Mouse (Mus musculus): ENCODE measurements around the gene Tomm34. TPM values are rescaled to one million over a fixed set of nuclear protein-coding genes. Genes with fewer than 3 reads are reported as not detected.

The Tomm34 gene
- polyA plus RNA-seq, 1 experiment from 2014 or later = 61.0 TPM

DNA sequence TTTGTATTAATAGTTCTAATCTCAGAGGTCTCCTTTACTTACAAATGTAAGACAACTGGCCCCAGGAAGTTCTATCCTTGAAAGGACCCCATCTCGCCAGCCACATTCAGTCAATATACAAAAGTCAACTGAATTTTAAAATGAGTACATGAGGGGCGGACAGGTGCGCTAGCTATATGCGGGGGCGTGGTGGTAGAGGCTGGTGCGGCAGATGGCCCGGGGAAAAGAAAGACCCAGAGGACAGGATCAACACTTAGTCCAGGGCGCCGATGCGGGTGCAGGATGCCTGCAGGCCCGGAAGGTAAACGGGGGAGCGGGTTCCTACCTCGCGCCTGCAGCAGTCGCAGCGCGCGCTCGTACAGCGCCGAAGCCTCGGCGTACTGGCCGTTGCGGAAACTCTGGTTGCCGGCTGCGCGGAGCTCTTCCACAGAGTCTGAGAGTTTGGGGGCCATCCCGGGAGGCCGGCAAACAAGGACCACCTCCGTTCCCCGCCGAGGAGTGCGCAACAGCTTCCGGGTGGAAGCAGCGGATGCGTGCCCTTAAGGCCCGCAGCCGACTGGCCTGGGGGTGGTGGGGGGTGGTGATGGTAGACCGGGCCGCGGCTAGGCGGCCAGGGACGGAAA, 716 bp downstream of the Tomm34 start, which contains the start of gene Stk4:
TSS of gene Stk4 (plus strand) at position 181 of the 623 bp plus-strand sequence.
- H3K4me3 ChIP-seq (replicated peaks; ENCODE audit: low read length) = peak within 1 kb of the TSS; percentile 96
- under 1% methylated on average over 45 of the region's 45 CpGs for WGBS
- H3K9me3 ChIP-seq (ENCODE audit: control insufficient read depth, low read length) = no peaks in the 10 kb centered on the region

DNA sequence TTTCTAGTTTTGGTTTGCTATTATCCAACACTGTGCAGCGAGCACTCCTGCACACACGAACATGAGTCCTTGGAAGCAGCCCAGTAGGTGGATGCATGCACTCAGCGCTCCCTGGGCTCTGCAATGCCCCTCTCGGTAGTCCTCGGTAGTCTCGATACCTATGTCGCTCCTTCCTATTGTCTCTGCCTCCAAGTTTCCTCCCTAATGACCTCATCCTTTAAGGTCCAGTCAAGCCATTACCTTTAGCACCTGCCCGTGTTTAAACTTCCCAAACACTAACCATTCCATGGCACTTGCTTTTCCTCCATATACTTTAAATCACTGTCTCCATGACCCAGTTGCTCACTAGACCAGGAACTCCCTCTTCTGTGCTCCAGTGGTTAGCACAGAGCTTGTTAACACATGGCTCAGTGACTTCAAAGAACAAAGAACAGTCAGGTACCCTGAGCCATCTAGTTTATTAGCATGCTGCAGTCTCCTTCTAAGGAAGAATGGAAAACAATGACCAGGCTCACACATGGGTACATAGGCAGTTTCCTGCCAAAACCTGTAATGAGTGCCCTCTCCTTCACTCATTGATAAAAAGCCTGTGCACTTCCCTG, 11.2 kb downstream of the Tomm34 start:
- H3K36me3 ChIP-seq (ENCODE audit: control insufficient read depth, insufficient read depth) = peaks cover 31% of the 10 kb centered on the region
- 92% methylated on average over 8 of the region's 8 CpGs for WGBS
- no peak overlapping the region for H3K4me2 ChIP-seq (ENCODE audit: low read length)
- no peaks in the 10 kb centered on the region for H3K27me3 ChIP-seq (replicated peaks; ENCODE audit: control insufficient read depth, insufficient read depth, low read length)
- no peaks in the 10 kb centered on the region for H3K9me3 ChIP-seq (ENCODE audit: control insufficient read depth, low read length)
- H3K4me3 ChIP-seq (replicated peaks; ENCODE audit: low read length) = no peak overlapping the region
- no peak overlapping the region for H3K27ac ChIP-seq (ENCODE audit: low read length)
- H3K9ac ChIP-seq (replicated peaks; ENCODE audit: low read depth, low read length) = no peak overlapping the region
- ATAC-seq = no peak
- H3K4me1 ChIP-seq (replicated peaks; ENCODE audit: control insufficient read depth, insufficient read depth, low read length) = no peaks in the 10 kb centered on the region

More for the DNA sequence above, 716 bp downstream of the Tomm34 start, which contains the start of gene Stk4:
- H3K9ac ChIP-seq (replicated peaks; ENCODE audit: low read depth, low read length) = peak within 1 kb of the TSS; percentile 88
- H3K4me2 ChIP-seq (ENCODE audit: low read length) = peak within 1 kb of the TSS; percentile 92
- peaks cover 27% of the 10 kb centered on the region for H3K4me1 ChIP-seq (replicated peaks; ENCODE audit: control insufficient read depth, insufficient read depth, low read length)
- no peaks in the 10 kb centered on the region for H3K27me3 ChIP-seq (replicated peaks; ENCODE audit: control insufficient read depth, insufficient read depth, low read length)
- H3K27ac ChIP-seq (ENCODE audit: low read length) = peak within 1 kb of the TSS; percentile 83
- H3K36me3 ChIP-seq (ENCODE audit: control insufficient read depth, insufficient read depth) = no peaks in the 10 kb centered on the region
- peak; percentile 19 for ATAC-seq

DNA sequence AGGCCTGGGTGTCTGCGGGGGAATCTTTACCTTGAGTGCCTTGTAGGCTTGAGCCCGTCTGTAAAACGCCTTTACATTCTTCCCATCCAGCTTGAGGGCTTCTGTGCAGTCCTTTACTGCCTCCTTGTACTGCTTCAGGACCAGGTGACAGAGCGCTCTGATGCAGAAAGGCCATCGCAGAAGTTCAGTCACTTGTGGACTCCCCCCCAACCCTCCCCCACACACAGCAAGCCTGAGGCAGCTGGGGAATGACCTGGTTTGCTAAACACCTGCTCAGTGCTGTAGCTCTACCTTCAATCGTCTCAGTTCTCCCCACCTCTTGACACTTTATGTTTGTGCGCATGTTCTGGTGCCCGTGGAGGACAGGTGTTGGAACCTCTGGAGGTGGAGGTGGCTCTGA, 16.3 kb downstream of the Tomm34 start:
- Histone ChIP-seq H3K4me2 (ENCODE audit: low read length) (no peak overlapping the region), H3K36me3 (ENCODE audit: control insufficient read depth, insufficient read depth) (peaks cover 29% of the 10 kb centered on the region)

GRCm38 (mm10) chr2:164053767-164054166, 17.2 kb downstream of the Tomm34 start:
- no peaks in the 10 kb centered on the region for H3K9me3 ChIP-seq (ENCODE audit: control insufficient read depth, low read length)
- no peak overlapping the region for H3K27ac ChIP-seq (ENCODE audit: low read length)
- H3K9ac ChIP-seq (replicated peaks; ENCODE audit: low read depth, low read length) = no peak overlapping the region
- H3K4me1 ChIP-seq (replicated peaks; ENCODE audit: control insufficient read depth, insufficient read depth, low read length) = no peaks in the 10 kb centered on the region
- no peak for ATAC-seq
- WGBS = 93% methylated on average over 8 of the region's 8 CpGs
- H3K4me2 ChIP-seq (ENCODE audit: low read length) = no peak overlapping the region
- H3K4me3 ChIP-seq (replicated peaks; ENCODE audit: low read length) = no peak overlapping the region
- H3K27me3 ChIP-seq (replicated peaks; ENCODE audit: control insufficient read depth, insufficient read depth, low read length) = no peaks in the 10 kb centered on the region
- peaks cover 26% of the 10 kb centered on the region for H3K36me3 ChIP-seq (ENCODE audit: control insufficient read depth, insufficient read depth)

More for the DNA sequence above, 16.3 kb downstream of the Tomm34 start:
- Histone ChIP-seq H3K27me3 (replicated peaks; ENCODE audit: control insufficient read depth, insufficient read depth, low read length) (no peaks in the 10 kb centered on the region), H3K9ac (replicated peaks; ENCODE audit: low read depth, low read length) (no peak overlapping the region), H3K4me1 (replicated peaks; ENCODE audit: control insufficient read depth, insufficient read depth, low read length) (no peaks in the 10 kb centered on the region), H3K4me3 (replicated peaks; ENCODE audit: low read length) (no peak overlapping the region), H3K9me3 (ENCODE audit: control insufficient read depth, low read length) (no peaks in the 10 kb centered on the region), H3K27ac (ENCODE audit: low read length) (no peak overlapping the region)
- no peak for ATAC-seq
- 92% methylated on average over 8 of the region's 8 CpGs for WGBS

GRCm38 (mm10) chr2:164047197-164047690, 23.7 kb downstream of the Tomm34 start:
- Histone ChIP-seq H3K27me3 (replicated peaks; ENCODE audit: control insufficient read depth, insufficient read depth, low read length) (no peaks in the 10 kb centered on the region), H3K9me3 (ENCODE audit: control insufficient read depth, low read length) (no peaks in the 10 kb centered on the region), H3K27ac (ENCODE audit: low read length) (no peak overlapping the region), H3K4me2 (ENCODE audit: low read length) (peak overlapping the region; percentile 41), H3K9ac (replicated peaks; ENCODE audit: low read depth, low read length) (peak overlapping the region; percentile 51), H3K4me1 (replicated peaks; ENCODE audit: control insufficient read depth, insufficient read depth, low read length) (no peaks in the 10 kb centered on the region; the same call in 1 of the 2 replicates), H3K4me3 (replicated peaks; ENCODE audit: low read length) (peak overlapping the region; percentile 35), H3K36me3 (ENCODE audit: control insufficient read depth, insufficient read depth) (peaks cover under 1% of the 10 kb centered on the region; the same call in 1 of the 2 replicates)
- peak; percentile 52; the same call in 1 of the 2 replicates for ATAC-seq
- 4% methylated on average over 13 of the region's 16 CpGs for WGBS

GRCm38 (mm10) chr2:164041523-164041922, 29.4 kb downstream of the Tomm34 start:
- Histone ChIP-seq H3K4me1 (replicated peaks; ENCODE audit: control insufficient read depth, insufficient read depth, low read length) (no peaks in the 10 kb centered on the region), H3K4me2 (ENCODE audit: low read length) (no peak overlapping the region), H3K36me3 (ENCODE audit: control insufficient read depth, insufficient read depth) (no peaks in the 10 kb centered on the region), H3K27ac (ENCODE audit: low read length) (no peak overlapping the region), H3K9me3 (ENCODE audit: control insufficient read depth, low read length) (no peaks in the 10 kb centered on the region), H3K9ac (replicated peaks; ENCODE audit: low read depth, low read length) (no peak overlapping the region), H3K4me3 (replicated peaks; ENCODE audit: low read length) (no peak overlapping the region), H3K27me3 (replicated peaks; ENCODE audit: control insufficient read depth, insufficient read depth, low read length) (no peaks in the 10 kb centered on the region)
- WGBS = 94% methylated on average over 2 of the region's 2 CpGs
- ATAC-seq = no peak

DNA sequence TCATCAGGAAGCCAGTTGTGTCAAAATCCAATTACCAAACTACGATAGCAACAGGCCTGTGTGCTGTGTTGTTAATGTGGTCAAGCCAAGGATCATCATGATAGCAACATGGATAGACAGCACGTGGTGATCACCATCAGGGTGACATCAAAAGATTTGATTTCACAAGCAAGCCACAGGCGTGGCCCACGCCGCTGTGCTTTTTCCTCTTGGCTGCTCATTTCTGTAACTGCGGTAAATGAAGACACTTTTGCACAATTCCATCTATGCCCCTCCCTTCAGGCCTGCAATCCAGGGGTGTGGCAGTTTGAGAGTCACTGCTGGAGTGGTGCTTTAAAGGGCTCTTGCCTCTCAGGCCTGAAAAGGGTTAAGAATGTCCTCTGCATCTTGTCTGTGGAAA, 30.0 kb downstream of the Tomm34 start:
- Histone ChIP-seq H3K4me3 (replicated peaks; ENCODE audit: low read length) (no peak overlapping the region), H3K4me2 (ENCODE audit: low read length) (no peak overlapping the region), H3K27ac (ENCODE audit: low read length) (no peak overlapping the region), H3K4me1 (replicated peaks; ENCODE audit: control insufficient read depth, insufficient read depth, low read length) (no peaks in the 10 kb centered on the region), H3K27me3 (replicated peaks; ENCODE audit: control insufficient read depth, insufficient read depth, low read length) (no peaks in the 10 kb centered on the region), H3K36me3 (ENCODE audit: control insufficient read depth, insufficient read depth) (no peaks in the 10 kb centered on the region), H3K9me3 (ENCODE audit: control insufficient read depth, low read length) (no peaks in the 10 kb centered on the region), H3K9ac (replicated peaks; ENCODE audit: low read depth, low read length) (no peak overlapping the region)
- 86% methylated on average over 6 of the region's 6 CpGs for WGBS
- no peak for ATAC-seq

GRCm38 (mm10) chr2:164038407-164039028, 32.5 kb downstream of the Tomm34 start:
- ATAC-seq = no peak; the same call in 1 of the 2 replicates
- Histone ChIP-seq H3K4me3 (replicated peaks; ENCODE audit: low read length) (no peak overlapping the region), H3K9me3 (ENCODE audit: control insufficient read depth, low read length) (no peaks in the 10 kb centered on the region), H3K4me2 (ENCODE audit: low read length) (no peak overlapping the region), H3K4me1 (replicated peaks; ENCODE audit: control insufficient read depth, insufficient read depth, low read length) (no peaks in the 10 kb centered on the region), H3K9ac (replicated peaks; ENCODE audit: low read depth, low read length) (no peak overlapping the region), H3K27ac (ENCODE audit: low read length) (no peak overlapping the region), H3K36me3 (ENCODE audit: control insufficient read depth, insufficient read depth) (no peaks in the 10 kb centered on the region), H3K27me3 (replicated peaks; ENCODE audit: control insufficient read depth, insufficient read depth, low read length) (no peaks in the 10 kb centered on the region)
- WGBS = 86% methylated on average over 1 of the region's 1 CpGs

DNA sequence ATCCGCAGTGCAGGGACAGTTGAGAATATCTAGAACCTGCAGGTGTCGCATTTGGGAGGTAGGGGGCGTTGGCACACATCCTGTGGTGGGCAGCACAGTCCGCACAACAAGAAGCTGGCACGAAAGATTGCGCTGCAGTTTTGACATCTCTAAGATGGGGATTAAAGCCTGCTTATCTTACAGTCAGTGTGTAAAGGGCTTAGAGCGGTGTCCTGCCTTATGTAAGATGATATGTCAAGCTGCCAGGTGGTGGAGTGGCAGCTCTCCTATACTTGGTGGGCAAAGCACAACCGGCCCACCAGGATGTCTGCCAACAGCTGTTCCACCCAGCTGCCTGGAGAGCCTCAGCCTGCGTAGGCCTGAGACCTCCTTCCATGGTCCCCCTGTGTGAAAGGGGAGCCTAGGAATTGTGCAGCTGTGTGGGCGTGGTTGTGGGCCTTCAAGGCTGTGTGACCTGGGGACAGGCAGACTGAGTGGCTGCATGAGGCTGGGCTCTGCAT, 34.4 kb downstream of the Tomm34 start:
- no peaks in the 10 kb centered on the region for H3K27me3 ChIP-seq (replicated peaks; ENCODE audit: control insufficient read depth, insufficient read depth, low read length)
- no peak overlapping the region for H3K9ac ChIP-seq (replicated peaks; ENCODE audit: low read depth, low read length)
- no peak overlapping the region for H3K4me2 ChIP-seq (ENCODE audit: low read length)
- no peak overlapping the region for H3K27ac ChIP-seq (ENCODE audit: low read length)
- no peak overlapping the region for H3K4me3 ChIP-seq (replicated peaks; ENCODE audit: low read length)
- ATAC-seq = no peak
- 62% methylated on average over 10 of the region's 10 CpGs for WGBS
- H3K36me3 ChIP-seq (ENCODE audit: control insufficient read depth, insufficient read depth) = no peaks in the 10 kb centered on the region
- H3K9me3 ChIP-seq (ENCODE audit: control insufficient read depth, low read length) = 0 out of 2 replicates have a peak, but pooled peaks cover 2% of the 10 kb centered on the region
- no peaks in the 10 kb centered on the region for H3K4me1 ChIP-seq (replicated peaks; ENCODE audit: control insufficient read depth, insufficient read depth, low read length)

Measured in forebrain, embryonic 16.5 days (tissue).